Mouse (Mus musculus) neural tube, embryonic 11.5 days (tissue): ENCODE results near the gene Hs1bp3. TPM values are rescaled to one million over a fixed set of nuclear protein-coding genes. Genes with fewer than 3 reads are reported as not detected.

Experiments
- ATAC-seq: fragments of 200-750 bp; cut with Nextera tagmentation; 2 replicates; pipeline ENCODE4 v1.8.0; 2017; ENCODE audit warnings: moderate number of reproducible peaks, mild to moderate bottlenecking, moderate TSS enrichment, moderate library complexity; ENCODE audit not compliant: insufficient read depth, low FRiP score, low TSS enrichment
- DNase-seq: peaks from one replicate; pipeline ENCODE4 v3.0.0-alpha.2; 2015; ENCODE audit warnings: low spot score
- H3K27ac ChIP-seq: fragments of 300-500 bp; sonication (generic); 2 replicates; pipeline ENCODE4 v1.5.1; 2014; ENCODE audit warnings: low read depth, mild to moderate bottlenecking, low read length
- H3K27me3 ChIP-seq: fragments of 300-500 bp; sonication (generic); 2 replicates; pipeline ENCODE4 v1.6.1; 2014; ENCODE audit warnings: mild to moderate bottlenecking, low read length, mixed read lengths; ENCODE audit not compliant: control insufficient read depth, insufficient read depth
- H3K36me3 ChIP-seq: fragments of 300-500 bp; sonication (generic); 2 replicates; pipeline ENCODE4 v1.6.1; 2014; ENCODE audit warnings: mild to moderate bottlenecking, low read length, moderate library complexity, mixed read lengths; ENCODE audit not compliant: control insufficient read depth, insufficient read depth
- H3K4me1 ChIP-seq: fragments of 300-500 bp; sonication (generic); 2 replicates; pipeline ENCODE4 v1.6.1; 2014; ENCODE audit warnings: low read length, mixed read lengths; ENCODE audit not compliant: control insufficient read depth, insufficient read depth
- H3K4me2 ChIP-seq: fragments of 300-500 bp; sonication (generic); 2 replicates; pipeline ENCODE4 v1.6.1; 2014; ENCODE audit warnings: low read depth, mild to moderate bottlenecking, moderate library complexity
- H3K4me3 ChIP-seq: fragments of 300-500 bp; sonication (generic); 2 replicates; pipeline ENCODE4 v1.5.1; 2014; ENCODE audit warnings: low read depth, low read length
- H3K9ac ChIP-seq: fragments of 300-500 bp; sonication (generic); 2 replicates; pipeline ENCODE4 v1.6.1; 2014; ENCODE audit warnings: mild to moderate bottlenecking, low read length
- H3K9me3 ChIP-seq: fragments of 300-500 bp; sonication (generic); 2 replicates; pipeline ENCODE4 v1.6.1; 2016; ENCODE audit warnings: low read length; ENCODE audit not compliant: control insufficient read depth
- WGBS: fragments of 180-500 bp; shearing (Covaris S2); extraction: QIAGEN DNeasy Blood & Tissue Kit; methylation state at CpG from one replicate; pipeline ENCODE4 v1.1.7; 2014; 5-methylcytosine and 5-hydroxymethylcytosine counted together
- polyA plus RNA-seq: library from polyadenylated mRNA; unstranded; fragments of >200 nt; fragmentation: Nextera tagmentation; extraction: Ambion mirVana; gene quantifications from 2 replicates; pipeline ENCODE4 v1.2.1, GENCODE M21; 2014

Hs1bp3 gene
- polyA plus RNA-seq, 1 experiment from 2014 or later, result 8.6 TPM

DNA sequence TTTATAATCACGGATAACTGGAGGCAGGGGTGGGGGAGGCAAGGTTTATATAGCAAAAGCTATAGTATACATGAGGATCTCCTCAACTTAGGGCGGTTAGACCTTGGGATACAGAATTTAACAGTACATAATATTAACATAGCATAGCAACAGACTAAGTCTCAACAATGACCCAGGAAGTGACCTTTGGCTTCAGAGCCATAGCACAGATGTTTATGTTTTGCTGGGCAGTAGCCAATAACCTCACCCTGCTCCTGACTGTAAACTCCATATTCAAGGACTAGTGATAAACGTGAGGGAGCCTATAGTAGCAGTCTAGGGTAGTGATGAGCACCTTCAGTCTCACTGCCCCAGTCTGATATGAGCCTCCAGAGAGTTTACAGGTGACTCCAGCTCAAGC is 53.5 kb downstream of the Hs1bp3 start:
- Histone ChIP-seq H3K4me1 (peaks cover 13% of the 10 kb centered on the region; the same call in 1 of the 2 replicates), H3K9ac (no peak overlapping the region), H3K9me3 (no peaks in the 10 kb centered on the region), H3K4me3 (no peak overlapping the region), H3K27ac (no peak overlapping the region), H3K4me2 (no peak overlapping the region), H3K36me3 (no peaks in the 10 kb centered on the region), H3K27me3 (no peaks in the 10 kb centered on the region)
- DNase-seq (no peak), ATAC-seq (no peak)
- WGBS, result 65% methylated on average over 3 of the region's 3 CpGs

DNA sequence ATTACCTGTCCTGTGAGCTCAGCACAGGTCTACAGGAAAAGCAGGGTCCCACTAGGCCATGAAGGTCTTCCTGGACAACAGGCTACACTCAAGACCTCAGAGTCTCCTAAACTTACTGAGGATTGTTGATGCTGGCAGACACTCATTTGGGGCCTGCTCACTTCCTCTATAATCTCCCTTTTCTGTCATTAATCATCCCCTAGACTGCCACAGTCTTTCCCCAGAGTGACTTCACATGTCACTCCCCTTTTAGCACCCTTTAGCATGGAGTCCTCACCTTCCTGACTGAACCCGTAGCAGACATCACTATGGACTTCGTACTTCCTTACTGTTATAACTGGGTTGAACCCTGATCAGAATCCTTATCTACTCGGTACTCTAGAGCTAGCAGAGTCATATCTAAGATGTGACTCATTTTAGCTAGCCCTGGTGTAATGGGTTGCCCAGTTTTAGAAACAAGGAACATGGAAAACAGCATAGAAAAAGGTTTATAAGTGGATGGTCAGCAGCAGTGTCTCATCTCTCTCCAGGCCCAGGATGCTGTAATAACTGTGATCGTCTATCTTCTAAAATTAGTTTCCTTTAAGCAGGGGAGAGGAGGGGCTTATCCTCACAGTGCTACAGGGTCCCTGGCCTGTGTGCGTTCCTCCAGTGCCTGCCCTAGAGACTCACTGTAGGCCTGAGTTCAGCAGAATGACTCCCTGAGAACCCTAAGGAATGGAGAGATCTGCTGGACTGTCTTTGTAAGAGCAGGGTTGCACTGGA is 58.7 kb downstream of the Hs1bp3 start:
- H3K9me3 ChIP-seq, result no peaks in the 10 kb centered on the region
- WGBS, result 82% methylated on average over 5 of the region's 5 CpGs
- H3K36me3 ChIP-seq, result no peaks in the 10 kb centered on the region
- H3K4me3 ChIP-seq, result no peak overlapping the region
- DNase-seq (peak; percentile 4), ATAC-seq (no peak)
- no peak overlapping the region for H3K4me2 ChIP-seq
- H3K27ac ChIP-seq, result no peak overlapping the region
- no peak overlapping the region for H3K9ac ChIP-seq
- no peaks in the 10 kb centered on the region for H3K27me3 ChIP-seq
- no peaks in the 10 kb centered on the region for H3K4me1 ChIP-seq

DNA sequence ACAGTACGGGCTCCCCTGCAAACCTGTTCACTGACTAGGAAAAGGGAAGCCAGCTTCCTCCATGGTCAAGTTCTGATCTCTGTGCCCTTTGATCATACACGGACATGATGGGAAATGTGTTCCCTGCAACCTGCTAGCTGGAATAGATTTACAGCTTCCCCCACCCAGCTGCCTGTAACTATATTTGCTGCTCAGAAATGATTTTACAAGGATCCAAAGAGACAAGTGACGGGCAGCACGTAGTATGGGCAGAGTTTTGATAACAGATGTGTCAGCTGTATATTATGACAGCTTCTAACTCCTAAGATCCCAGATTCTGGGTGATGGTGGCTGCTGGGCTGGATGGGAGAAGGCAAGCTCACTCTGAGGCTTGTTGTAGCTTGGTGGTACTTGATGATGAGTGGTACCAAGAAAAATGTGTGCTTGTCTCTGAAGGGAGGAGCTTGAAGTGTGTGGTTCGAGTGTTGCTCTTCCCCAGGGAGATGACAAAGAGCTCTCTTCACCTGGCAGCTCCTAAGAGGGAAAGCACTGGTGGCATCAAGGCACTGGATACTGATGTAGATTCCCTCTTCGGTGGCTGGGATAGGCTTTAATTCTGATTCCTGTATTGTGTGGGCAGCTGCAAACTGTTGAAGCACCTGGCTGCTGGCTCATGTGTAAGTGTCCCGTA is 59.4 kb downstream of the Hs1bp3 start:
- Histone ChIP-seq H3K4me2 (no peak overlapping the region), H3K27me3 (no peaks in the 10 kb centered on the region), H3K9me3 (no peaks in the 10 kb centered on the region), H3K4me3 (no peak overlapping the region), H3K4me1 (no peaks in the 10 kb centered on the region; the same call in 1 of the 2 replicates), H3K9ac (no peak overlapping the region), H3K27ac (no peak overlapping the region), H3K36me3 (no peaks in the 10 kb centered on the region)
- DNase-seq, result peak; percentile 3
- no peak for ATAC-seq
- WGBS, result 82% methylated on average over 7 of the region's 7 CpGs

DNA sequence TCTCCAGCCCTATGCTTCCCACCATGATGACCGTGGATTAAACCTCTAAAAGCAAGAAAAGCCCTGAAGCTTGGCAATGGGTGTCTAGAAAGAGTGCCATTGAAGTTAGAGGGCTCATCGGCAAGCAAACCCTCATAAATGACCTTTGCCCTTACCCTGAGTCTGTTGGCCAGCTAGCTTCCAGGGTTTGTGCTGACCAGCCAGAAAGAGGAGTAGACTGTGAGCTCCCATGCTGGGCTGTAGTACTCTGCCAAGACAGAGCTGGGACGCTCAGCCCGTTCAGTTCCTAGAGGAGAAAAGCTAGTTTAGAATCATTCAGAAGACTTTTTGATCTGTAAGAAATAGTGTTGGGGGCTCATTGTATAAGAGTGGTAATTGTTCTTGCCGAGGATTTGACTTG is 60.5 kb downstream of the Hs1bp3 start:
- H3K4me2 ChIP-seq, result no peak overlapping the region
- no peak for ATAC-seq
- no peaks in the 10 kb centered on the region for H3K36me3 ChIP-seq
- H3K27me3 ChIP-seq, result no peaks in the 10 kb centered on the region
- no peak overlapping the region for H3K27ac ChIP-seq
- no peak for DNase-seq
- H3K4me3 ChIP-seq, result no peak overlapping the region
- WGBS, result 79% methylated on average over 5 of the region's 5 CpGs
- H3K9me3 ChIP-seq, result no peaks in the 10 kb centered on the region
- no peak overlapping the region for H3K9ac ChIP-seq
- no peaks in the 10 kb centered on the region; the same call in 1 of the 2 replicates for H3K4me1 ChIP-seq

DNA sequence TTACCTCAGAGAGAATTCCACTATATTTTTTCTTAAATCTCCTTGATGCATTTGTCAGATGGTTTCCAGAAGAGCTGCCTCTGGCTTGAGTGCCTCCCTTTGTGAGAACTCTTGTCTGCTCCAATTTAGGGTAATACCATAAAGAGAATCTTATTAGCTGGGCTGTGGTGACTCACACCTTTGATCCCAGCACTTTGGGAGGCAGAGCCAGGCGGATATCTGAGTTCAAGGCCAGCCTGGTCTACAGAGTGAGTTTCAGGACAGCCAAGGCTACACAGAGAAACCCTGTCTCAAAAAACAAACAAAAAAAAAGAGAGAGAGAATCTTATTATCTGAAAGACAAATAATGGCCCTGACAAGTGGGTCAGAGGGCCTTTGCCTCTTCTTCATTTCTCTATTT is 63.9 kb downstream of the Hs1bp3 start:
- Histone ChIP-seq H3K27me3 (no peaks in the 10 kb centered on the region), H3K4me2 (no peak overlapping the region), H3K36me3 (no peaks in the 10 kb centered on the region), H3K4me1 (no peaks in the 10 kb centered on the region; the same call in 1 of the 2 replicates), H3K9me3 (no peaks in the 10 kb centered on the region), H3K27ac (no peak overlapping the region), H3K9ac (no peak overlapping the region), H3K4me3 (no peak overlapping the region)
- 82% methylated on average over 1 of the region's 1 CpGs for WGBS
- DNase-seq (peak; percentile 2), ATAC-seq (no peak)

DNA sequence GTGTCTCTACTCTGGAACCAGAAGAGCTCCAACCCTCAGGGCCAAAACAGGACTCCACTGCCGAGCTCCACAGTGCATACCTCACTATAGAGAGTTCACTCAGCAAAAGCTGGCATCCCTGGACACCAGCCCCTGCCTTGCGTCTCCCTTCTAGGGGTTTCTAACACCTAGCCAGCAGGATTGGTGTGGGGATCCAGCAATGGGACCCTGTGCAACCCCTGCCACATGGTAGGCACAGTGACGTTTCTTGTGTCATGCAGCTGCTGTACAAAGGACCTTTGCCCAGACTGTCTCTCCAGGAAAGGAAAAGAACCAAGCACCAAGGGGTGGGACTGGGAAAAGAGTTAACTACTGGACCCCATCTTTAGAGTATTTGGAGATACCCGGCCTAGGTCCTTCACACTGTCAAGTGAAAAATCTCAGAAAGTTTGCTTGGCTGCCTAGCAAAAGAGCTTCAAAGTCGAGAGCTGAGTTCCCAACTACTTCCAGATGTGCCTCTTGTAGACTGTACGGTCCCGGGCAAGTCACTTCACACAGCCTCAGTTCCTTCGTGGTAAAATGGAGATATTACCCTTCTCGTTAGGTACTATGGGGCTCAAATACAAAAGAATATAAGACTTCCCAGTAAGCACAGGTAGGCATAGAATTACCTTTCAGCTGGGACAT is 64.9 kb downstream of the Hs1bp3 start:
- no peaks in the 10 kb centered on the region for H3K9me3 ChIP-seq
- H3K4me2 ChIP-seq, result no peak overlapping the region
- ATAC-seq (no peak), DNase-seq (peak; percentile 7)
- no peak overlapping the region for H3K27ac ChIP-seq
- no peak overlapping the region for H3K9ac ChIP-seq
- H3K27me3 ChIP-seq, result no peaks in the 10 kb centered on the region
- H3K4me1 ChIP-seq, result no peaks in the 10 kb centered on the region; the same call in 1 of the 2 replicates
- WGBS, result 66% methylated on average over 9 of the region's 9 CpGs
- H3K4me3 ChIP-seq, result no peak overlapping the region
- H3K36me3 ChIP-seq, result no peaks in the 10 kb centered on the region

DNA sequence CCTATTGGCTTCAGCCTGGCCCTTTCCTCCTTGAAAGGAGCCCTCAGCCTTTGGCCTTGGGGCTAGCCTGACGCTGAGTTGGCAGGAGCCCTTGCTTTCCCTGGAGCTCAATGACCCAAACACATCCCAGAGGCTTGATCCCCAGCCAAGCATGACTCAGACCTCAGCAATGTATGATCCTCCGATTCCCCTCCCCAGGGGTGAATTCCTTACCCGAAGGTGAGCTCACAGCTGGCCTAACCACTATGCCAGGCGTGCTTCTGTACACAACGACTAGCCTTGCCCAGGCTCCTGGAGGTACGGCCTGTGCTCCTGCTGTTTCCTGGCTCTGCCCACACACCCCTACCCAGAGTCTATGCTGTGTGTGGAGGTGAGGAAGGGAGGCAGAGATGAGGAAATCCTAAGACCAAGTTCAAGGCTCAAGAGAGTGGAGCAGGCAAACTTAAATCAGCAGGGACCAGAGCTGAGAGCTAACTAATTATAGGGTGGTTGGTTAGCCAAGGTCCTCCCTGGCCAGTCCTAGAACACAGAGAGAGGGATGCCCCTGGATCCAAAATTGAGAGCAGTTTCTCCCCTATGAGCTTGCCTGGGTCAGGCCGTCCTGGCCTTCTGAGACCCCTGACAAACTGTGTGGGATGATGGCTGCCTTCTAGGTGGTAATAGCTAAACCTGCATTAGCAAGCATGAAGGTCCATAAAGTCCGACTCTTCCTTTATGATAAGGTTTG is 66.7 kb downstream of the Hs1bp3 start:
- Histone ChIP-seq H3K4me3 (no peak overlapping the region), H3K27me3 (no peaks in the 10 kb centered on the region), H3K4me2 (no peak overlapping the region), H3K9ac (no peak overlapping the region), H3K9me3 (no peaks in the 10 kb centered on the region), H3K4me1 (no peaks in the 10 kb centered on the region; the same call in 1 of the 2 replicates), H3K36me3 (no peaks in the 10 kb centered on the region), H3K27ac (no peak overlapping the region)
- no peak for DNase-seq
- 63% methylated on average over 8 of the region's 8 CpGs for WGBS
- ATAC-seq, result no peak

DNA sequence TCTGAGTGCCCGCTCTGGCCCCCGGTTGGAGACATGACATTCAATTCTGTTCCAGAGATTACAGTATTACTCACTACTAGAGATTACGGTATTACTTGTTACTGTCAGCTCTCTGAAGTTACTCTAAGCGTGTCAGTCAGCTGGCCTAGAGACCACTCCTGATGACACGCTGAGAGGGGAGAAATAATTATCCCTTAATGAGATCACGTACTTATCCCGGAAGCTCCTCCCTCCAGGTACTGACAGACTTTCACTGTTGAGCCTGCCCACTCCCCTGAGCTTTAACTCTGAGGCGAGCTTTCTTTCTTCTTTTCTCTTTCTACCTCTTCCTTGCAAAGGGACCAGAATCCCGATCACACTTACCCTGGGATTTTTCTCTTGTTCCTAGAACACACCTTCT is 67.7 kb downstream of the Hs1bp3 start:
- H3K4me1 ChIP-seq, result no peaks in the 10 kb centered on the region; the same call in 1 of the 2 replicates
- no peaks in the 10 kb centered on the region for H3K36me3 ChIP-seq
- DNase-seq (no peak), ATAC-seq (no peak)
- no peak overlapping the region for H3K4me2 ChIP-seq
- H3K9me3 ChIP-seq, result no peaks in the 10 kb centered on the region
- no peak overlapping the region for H3K4me3 ChIP-seq
- H3K9ac ChIP-seq, result no peak overlapping the region
- no peaks in the 10 kb centered on the region for H3K27me3 ChIP-seq
- 76% methylated on average over 9 of the region's 9 CpGs for WGBS
- H3K27ac ChIP-seq, result no peak overlapping the region
